23 mouse cellular contexts compared by ENCODE assay signal in genomic region chr7:123572376-123572990, GRCm38 (mm10).
DNase-seq lines count a peak whose midpoint lies in the region; ATAC-seq lines count a peak whose summit lies in the region.
"Had no signal": no experiment of that assay in that cellular context is flagged by ENCODE, and none has a peak within 500 bp of the region (broad histone marks: within the 10 kb centered on the region; RNA-seq: fewer than 3 reads in every experiment).

No protein-coding gene starts in this region.

- WGBS in neural tube, embryonic 15.5 days: 38% methylated on average over 4 of the region's 4 CpGs
- WGBS in embryonic facial prominence, embryonic 10.5 days: 21% methylated on average over 4 of the region's 4 CpGs
- WGBS in limb, embryonic 10.5 days: 16% methylated on average over 4 of the region's 4 CpGs

- no peak overlapping the region for H3K4me2 ChIP-seq in neural tube, embryonic 15.5 days
- H3K4me2 ChIP-seq: limb, embryonic 13.5 days; neural tube, embryonic 12.5 days had no signal

- peaks cover 6% of the 10 kb centered on the region for H3K4me1 ChIP-seq in neural tube, embryonic 15.5 days
- H3K4me1 ChIP-seq in embryonic facial prominence, embryonic 10.5 days: peaks cover 25% of the 10 kb centered on the region
- peaks cover 27% of the 10 kb centered on the region for H3K4me1 ChIP-seq in limb, embryonic 10.5 days
- H3K4me1 ChIP-seq: neural tube, embryonic 12.5 days had no signal

- H3K27ac ChIP-seq in neural tube, embryonic 15.5 days (replicated peaks): no peak overlapping the region
- peak overlapping the region; percentile 57; the same call in 1 of the 2 replicates for H3K27ac ChIP-seq in embryonic facial prominence, embryonic 10.5 days (replicated peaks)
- peak overlapping the region; percentile 30; the same call in 1 of the 2 replicates for H3K27ac ChIP-seq in limb, embryonic 10.5 days
- H3K27ac ChIP-seq: heart, adult 2 months; limb, embryonic 13.5 days; liver, embryonic 14.5 days; neural tube, embryonic 12.5 days had no signal

- H3K9ac ChIP-seq in neural tube, embryonic 15.5 days (replicated peaks): no peak overlapping the region
- H3K9ac ChIP-seq: limb, embryonic 13.5 days; liver, embryonic 14.5 days; neural tube, embryonic 12.5 days had no signal

- no peak for ATAC-seq in neural tube, embryonic 15.5 days (ENCODE audit: low FRiP score)
- no peak for ATAC-seq in megakaryocyte-erythroid progenitor cell, adult 5-6 weeks (replicated peaks; ENCODE audit: low FRiP score, low TSS enrichment, poor library complexity, severe bottlenecking)
- ATAC-seq: inflammation-experienced regulatory T-cells, adult 6 months; lung, postnatal 0 days; Patski had no signal

- DNase-seq in neural tube, embryonic 10.5 days (ENCODE audit: extremely low spot score, low spot score): peak; percentile 27
- peak; percentile 82 for DNase-seq in embryonic facial prominence, embryonic 10.5 days (ENCODE audit: low spot score)
- DNase-seq in limb, embryonic 10.5 days (ENCODE audit: low spot score): peak; percentile 72
- no peak for DNase-seq in cerebellum, postnatal 4 days (ENCODE audit: low spot score in 2 of 2)
- no peak for DNase-seq in adrenal gland, postnatal 4 days (ENCODE audit: low spot score in 2 of 2)
- DNase-seq: adrenal gland, adult 8-10 months; cerebellum, adult 11 months; cerebellum, postnatal 10 days; gastrocnemius, postnatal 10 days; heart, adult 2 months; heart, postnatal 4 days; kidney, adult 2 months; kidney, postnatal 25 days; right cerebral cortex, adult 18-20 months; thymus, postnatal 25 days had no signal

- H3K9me3 ChIP-seq in neural tube, embryonic 15.5 days (replicated peaks): no peaks in the 10 kb centered on the region
- no peaks in the 10 kb centered on the region for H3K9me3 ChIP-seq in embryonic facial prominence, embryonic 10.5 days
- no peaks in the 10 kb centered on the region for H3K9me3 ChIP-seq in limb, embryonic 10.5 days (replicated peaks)
- H3K9me3 ChIP-seq: limb, embryonic 13.5 days; neural tube, embryonic 12.5 days had no signal

- no peaks in the 10 kb centered on the region for H3K27me3 ChIP-seq in neural tube, embryonic 15.5 days (replicated peaks)
- H3K27me3 ChIP-seq in embryonic facial prominence, embryonic 10.5 days (replicated peaks; ENCODE audit: low read depth, poor library complexity, severe bottlenecking): no peaks in the 10 kb centered on the region
- H3K27me3 ChIP-seq in limb, embryonic 10.5 days (ENCODE audit: low read depth, poor library complexity, severe bottlenecking): no peaks in the 10 kb centered on the region
- H3K27me3 ChIP-seq: limb, embryonic 13.5 days; neural tube, embryonic 12.5 days had no signal

- no peak overlapping the region for H3K4me3 ChIP-seq in neural tube, embryonic 15.5 days (replicated peaks)
- no peak overlapping the region for H3K4me3 ChIP-seq in embryonic facial prominence, embryonic 10.5 days
- H3K4me3 ChIP-seq in limb, embryonic 10.5 days: no peak overlapping the region
- H3K4me3 ChIP-seq: heart, adult 2 months; limb, embryonic 13.5 days; neural tube, embryonic 12.5 days had no signal

- H3K36me3 ChIP-seq in neural tube, embryonic 15.5 days: no peaks in the 10 kb centered on the region
- no peaks in the 10 kb centered on the region for H3K36me3 ChIP-seq in embryonic facial prominence, embryonic 10.5 days (replicated peaks)
- H3K36me3 ChIP-seq in limb, embryonic 10.5 days: no peaks in the 10 kb centered on the region
- H3K36me3 ChIP-seq: limb, embryonic 13.5 days; neural tube, embryonic 12.5 days had no signal

Comparison
In these comparisons a context has a peak if more than half of its experiments do, and no peak if none do; other contexts are left out.
1. DNase-seq: peak in neural tube, embryonic 10.5 days (single experiment), embryonic facial prominence, embryonic 10.5 days (single experiment) and limb, embryonic 10.5 days (single experiment); none in cerebellum, postnatal 4 days (0 of 2) and adrenal gland, postnatal 4 days (0 of 2).